Comparison of ENCODE assay signal across 9 mouse cellular contexts in the genomic region with DNA sequence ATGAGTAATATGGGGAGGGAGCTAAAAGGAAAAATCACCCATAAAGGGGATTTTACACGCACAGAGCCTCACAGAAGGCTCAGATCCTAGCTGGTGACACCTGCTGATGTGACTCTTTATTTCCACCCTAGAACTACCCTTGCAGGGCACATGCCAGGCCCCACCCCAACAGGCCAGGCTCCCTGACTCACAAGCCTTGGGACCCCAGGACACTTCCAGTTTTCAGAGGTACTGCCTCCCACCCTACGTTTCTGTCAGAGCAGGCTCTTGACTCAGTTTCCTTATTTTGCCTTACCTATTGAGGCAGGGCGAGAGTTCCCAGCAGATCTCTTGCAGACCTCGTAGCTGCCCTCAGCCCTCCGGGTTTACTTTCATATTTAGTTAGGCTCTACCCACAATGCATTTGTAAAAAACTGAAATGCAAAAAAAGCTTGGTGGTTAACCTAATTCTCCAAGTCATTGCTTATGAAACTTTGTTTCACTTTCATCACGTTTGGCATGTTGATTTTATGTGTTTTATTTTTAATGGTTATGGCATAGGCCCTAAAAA. TPM values are rescaled to one million over a fixed set of nuclear protein-coding genes. Genes with fewer than 3 reads are reported as not detected.
DNase-seq lines count a peak whose midpoint lies in the region; ATAC-seq and TF ChIP-seq lines count a peak whose summit lies in the region.
"Had no signal": no experiment of that assay in that cellular context is flagged by ENCODE, and none has a peak within 500 bp of the region (broad histone marks: within the 10 kb centered on the region; RNA-seq: fewer than 3 reads in every experiment).

No protein-coding gene starts in this region.

- no peaks in the 10 kb centered on the region for H3K4me1 ChIP-seq in lung, adult 2 months (ENCODE audit: control insufficient read depth, insufficient read depth, low read length)
- H3K4me1 ChIP-seq in cerebellum, adult 2 months (ENCODE audit: control insufficient read depth, insufficient read depth, low read length): no peaks in the 10 kb centered on the region
- no peaks in the 10 kb centered on the region for H3K4me1 ChIP-seq in embryonic facial prominence, embryonic 10.5 days
- H3K4me1 ChIP-seq: hindbrain, embryonic 15.5 days had no signal

- no peak for TF ChIP-seq CTCF in lung, adult 2 months (IDR thresholded peaks at IDR 0.05; ENCODE audit: insufficient read depth, low read length)
- TF ChIP-seq CTCF in cerebellum, adult 2 months (IDR thresholded peaks at IDR 0.05; ENCODE audit: borderline replicate concordance, insufficient read depth, low read depth, low read length): no peak

- DNase-seq in lung, adult 2 months: peak; percentile 4
- no peak for DNase-seq in lung, postnatal 36 days
- peak; percentile 74 for DNase-seq in thymus, postnatal 4 days
- no peak for DNase-seq in layer of hippocampus, adult 11-12 months (ENCODE audit: low spot score)
- no peak for DNase-seq in cerebellum, adult 2 months
- no peak for DNase-seq in embryonic facial prominence, embryonic 10.5 days (ENCODE audit: low spot score)

- no peaks in the 10 kb centered on the region for H3K36me3 ChIP-seq in embryonic facial prominence, embryonic 10.5 days (replicated peaks)
- H3K36me3 ChIP-seq: hindbrain, embryonic 15.5 days had no signal

- H3K4me3 ChIP-seq in lung, adult 2 months (replicated peaks; ENCODE audit: extremely low read depth, low read depth, low read length): peak overlapping the region; percentile 39
- H3K4me3 ChIP-seq in cerebellum, adult 2 months (replicated peaks; ENCODE audit: insufficient read depth, low read depth, low read length): no peak overlapping the region
- no peak overlapping the region for H3K4me3 ChIP-seq in embryonic facial prominence, embryonic 10.5 days
- H3K4me3 ChIP-seq: hindbrain, embryonic 15.5 days had no signal

- H3K9me3 ChIP-seq in embryonic facial prominence, embryonic 10.5 days: no peaks in the 10 kb centered on the region
- H3K9me3 ChIP-seq: hindbrain, embryonic 15.5 days had no signal

- WGBS in lung, adult 2 months: 50% methylated on average over 6 of the region's 6 CpGs
- WGBS in cerebellum, adult 2 months: 66% methylated on average over 6 of the region's 6 CpGs
- WGBS in embryonic facial prominence, embryonic 10.5 days: 73% methylated on average over 6 of the region's 6 CpGs

- H3K27ac ChIP-seq in cerebellum, adult 2 months (ENCODE audit: insufficient read depth, low read length): no peak overlapping the region
- no peak overlapping the region for H3K27ac ChIP-seq in embryonic facial prominence, embryonic 10.5 days (replicated peaks)
- H3K27ac ChIP-seq: hindbrain, embryonic 15.5 days had no signal

- H3K27me3 ChIP-seq in cerebellum, adult 2 months (ENCODE audit: control insufficient read depth, insufficient read depth, low read length): no peaks in the 10 kb centered on the region
- H3K27me3 ChIP-seq in embryonic facial prominence, embryonic 10.5 days (replicated peaks; ENCODE audit: low read depth, poor library complexity, severe bottlenecking): no peaks in the 10 kb centered on the region
- H3K27me3 ChIP-seq: hindbrain, embryonic 15.5 days had no signal

- no peak for TF ChIP-seq POLR2A in lung, adult 2 months (IDR thresholded peaks at IDR 0.05; ENCODE audit: borderline replicate concordance, extremely low read depth, low read depth, low read length)
- no peak for TF ChIP-seq POLR2A in cerebellum, adult 2 months (IDR thresholded peaks at IDR 0.05; ENCODE audit: borderline replicate concordance, insufficient read depth, low read length)

- ATAC-seq in erythroid progenitor cell, adult 5-6 weeks (replicated peaks; ENCODE audit: low FRiP score, poor library complexity, severe bottlenecking): peak; percentile 85
- ATAC-seq in neutrophil, adult 5-6 weeks (ENCODE audit: extremely low read depth, insufficient number of reproducible peaks, low FRiP score, poor library complexity, severe bottlenecking): peak; percentile 82

RNA-seq across cellular contexts. Expression of a gene that starts 41.5 kb away (rescaled TPM):
- 2.6 and 4.9 TPM in 2 replicates for polyA plus RNA-seq in lung, adult 2 months (2012; rRNA removed)
- 527 and 773 TPM in 2 replicates for total RNA-seq in erythroid progenitor cell, adult 5-6 weeks (2015; ENCODE audit: low replicate concordance)
- total RNA-seq in erythroid progenitor cell, adult 5-6 weeks (2017; ENCODE audit: low replicate concordance): 546 and 659 TPM in 2 replicates
- total RNA-seq in neutrophil, adult 5-6 weeks (2017): 37.0 and 40.3 TPM in 2 replicates
- 24.3 and 24.4 TPM in 2 replicates for polyA plus RNA-seq in cerebellum, adult 2 months (2012; rRNA removed)
- polyA plus RNA-seq in embryonic facial prominence, embryonic 10.5 days (2016; fragmentation: Nextera tagmentation; extraction: Ambion mirVana): 173 and 174 TPM in 2 replicates

Comparison
In these comparisons a context has a peak if more than half of its experiments do, and no peak if none do; other contexts are left out.
1. DNase-seq: peak in lung, adult 2 months (single experiment) and thymus, postnatal 4 days (single experiment); none in lung, postnatal 36 days (single experiment), layer of hippocampus, adult 11-12 months (single experiment), cerebellum, adult 2 months (0 of 2) and embryonic facial prominence, embryonic 10.5 days (single experiment).